Mouse (Mus musculus): ENCODE data around the gene Sec24b.

The Sec24b gene

GRCm38 (mm10) chr3:130061281-130061680, at the start of gene Sec24b:
TSS of gene Sec24b (minus strand) at chr3:130061553.
- DNase-seq (ENCODE audit: low spot score in 2 of 2): no peak

DNA sequence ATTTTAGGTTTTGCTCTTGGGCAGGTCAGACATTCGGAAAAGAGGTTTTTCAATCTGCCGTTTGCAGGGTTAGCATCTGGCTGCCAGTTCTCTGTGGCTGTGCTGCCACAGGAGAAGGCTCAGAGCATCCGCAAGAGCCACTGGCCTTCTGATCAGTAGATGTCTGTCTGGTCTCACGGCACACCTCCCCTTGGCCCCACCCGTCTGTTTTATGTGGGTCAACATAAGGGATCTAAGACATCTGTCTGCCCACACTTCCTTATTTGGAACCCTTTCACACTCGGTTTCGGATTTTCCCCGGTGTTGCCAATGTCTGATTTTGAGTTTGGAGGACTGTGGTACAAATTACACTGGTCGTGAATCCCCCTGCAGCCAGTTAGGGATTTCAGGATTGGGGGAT, 43.1 kb upstream of the Sec24b start:
- no peak for DNase-seq (ENCODE audit: low spot score in 2 of 2)

GRCm38 (mm10) chr3:130103486-130103885, 42.1 kb upstream of the Sec24b start:
- peak in 1 of 2 experiments; percentile 15 for DNase-seq (ENCODE audit: low spot score in 2 of 2)

DNA sequence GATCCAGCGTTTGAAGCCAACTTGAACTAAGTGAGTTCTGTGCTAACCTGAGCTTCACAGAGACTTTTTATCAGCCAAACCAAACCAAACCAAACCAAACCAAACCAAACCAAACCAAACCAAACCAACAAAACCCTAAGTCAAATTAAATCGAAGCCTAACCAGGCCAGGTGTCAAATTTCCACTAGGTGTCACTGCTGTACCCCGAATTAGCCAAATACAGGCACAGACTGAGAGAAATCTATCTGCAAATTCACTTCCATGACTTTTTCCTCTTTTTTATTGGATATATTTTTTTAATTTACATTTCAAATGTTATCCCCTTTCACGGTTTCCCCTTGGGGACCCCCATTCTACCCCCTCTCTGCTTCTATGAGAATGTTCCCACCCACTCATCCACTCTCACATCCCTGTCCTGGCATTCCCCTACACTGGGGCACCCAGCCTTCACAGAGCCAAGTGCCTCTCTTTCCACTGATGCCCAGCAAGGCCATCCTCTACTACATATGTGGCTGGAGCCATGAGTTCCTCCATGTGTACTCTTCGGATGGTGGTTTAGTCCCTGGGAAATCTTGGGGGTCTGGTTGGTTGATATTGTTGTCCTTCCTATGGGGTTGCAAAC, 33.9 kb upstream of the Sec24b start:
- no peak for DNase-seq (ENCODE audit: low spot score in 2 of 2)

GRCm38 (mm10) chr3:130094125-130094704, 32.9 kb upstream of the Sec24b start:
- no peak for DNase-seq (ENCODE audit: low spot score in 2 of 2)

- DNase-seq (ENCODE audit: low spot score in 2 of 2): no peak
These were observed 29.1 kb upstream of the Sec24b start for GRCm38 (mm10) chr3:130090460-130090859.

DNA sequence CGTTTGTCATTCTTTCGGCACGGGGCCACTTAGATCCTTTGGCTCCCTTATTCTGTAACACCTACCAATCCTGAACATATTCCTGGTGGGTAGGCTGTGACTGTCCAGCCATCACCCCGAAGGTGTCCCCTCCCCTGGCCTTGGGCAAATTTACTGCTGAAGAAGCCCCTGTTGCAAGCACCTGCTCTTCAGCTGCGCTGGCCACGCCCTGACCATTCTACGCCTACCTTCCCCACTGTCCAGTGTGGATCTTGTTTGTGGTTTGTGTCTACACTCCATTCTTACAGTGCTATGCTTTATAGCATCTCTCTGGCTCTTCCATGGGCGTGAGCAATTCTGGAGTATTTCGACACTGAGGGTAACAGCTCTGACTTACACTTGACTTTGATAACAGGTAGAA, 27.3 kb upstream of the Sec24b start:
- no peak for DNase-seq (ENCODE audit: low spot score in 2 of 2)

- no peak for DNase-seq (ENCODE audit: low spot score in 2 of 2)
These were observed 26.1 kb upstream of the Sec24b start for GRCm38 (mm10) chr3:130087466-130087865.

- DNase-seq (ENCODE audit: low spot score in 2 of 2): no peak
These were observed 25.2 kb upstream of the Sec24b start for GRCm38 (mm10) chr3:130086372-130087080.

DNA sequence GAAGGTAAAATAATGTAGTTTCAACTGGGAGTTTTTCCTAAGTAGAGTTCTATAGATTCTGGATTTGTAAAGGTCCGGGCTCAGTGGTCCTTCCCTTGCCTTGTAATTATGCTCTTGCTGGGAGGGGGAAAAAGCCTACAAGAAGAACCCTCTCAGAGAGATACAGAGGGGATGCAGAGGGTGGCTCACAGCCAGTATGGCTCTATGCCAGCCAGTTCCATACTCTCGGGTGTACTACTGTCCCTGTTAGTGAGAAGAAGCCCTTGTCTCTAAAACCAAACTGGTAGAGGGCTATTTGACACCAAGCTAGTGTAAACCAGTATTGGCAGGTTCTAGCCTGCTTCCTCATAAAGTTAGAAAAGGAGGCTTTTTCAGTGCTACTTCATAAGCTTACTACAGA, 22.0 kb upstream of the Sec24b start:
- no peak for DNase-seq (ENCODE audit: low spot score in 2 of 2)

DNA sequence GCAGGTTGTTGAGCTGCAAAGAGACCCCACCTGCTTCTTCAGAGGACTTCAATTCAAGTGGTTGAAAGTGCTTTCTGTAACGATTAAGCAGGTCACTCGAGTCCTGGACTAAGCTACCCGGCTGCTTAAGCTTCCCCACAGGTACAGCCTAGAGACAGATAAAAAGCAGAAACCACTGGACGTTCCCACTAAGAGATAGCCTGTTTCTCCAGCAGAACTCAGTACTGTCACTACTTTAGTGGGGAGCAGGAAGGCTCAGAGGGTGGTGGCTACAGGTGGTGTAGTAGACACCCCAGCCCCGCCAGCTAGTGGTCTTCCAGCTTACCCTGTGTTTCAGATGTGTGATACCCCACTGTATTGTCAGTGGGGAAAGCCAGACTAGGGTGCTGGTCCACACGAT, 19.3 kb upstream of the Sec24b start:
- no peak for DNase-seq (ENCODE audit: low spot score in 2 of 2)

- DNase-seq (ENCODE audit: low spot score in 2 of 2): peak; percentile 44 to 51
These were observed 18.4 kb upstream of the Sec24b start for GRCm38 (mm10) chr3:130079794-130080193.

- DNase-seq (ENCODE audit: low spot score in 2 of 2): no peak
These were observed 15.9 kb upstream of the Sec24b start for GRCm38 (mm10) chr3:130077291-130077690.

- DNase-seq (ENCODE audit: low spot score in 2 of 2): no peak
These were observed 14.4 kb upstream of the Sec24b start for GRCm38 (mm10) chr3:130075746-130076145.

DNA sequence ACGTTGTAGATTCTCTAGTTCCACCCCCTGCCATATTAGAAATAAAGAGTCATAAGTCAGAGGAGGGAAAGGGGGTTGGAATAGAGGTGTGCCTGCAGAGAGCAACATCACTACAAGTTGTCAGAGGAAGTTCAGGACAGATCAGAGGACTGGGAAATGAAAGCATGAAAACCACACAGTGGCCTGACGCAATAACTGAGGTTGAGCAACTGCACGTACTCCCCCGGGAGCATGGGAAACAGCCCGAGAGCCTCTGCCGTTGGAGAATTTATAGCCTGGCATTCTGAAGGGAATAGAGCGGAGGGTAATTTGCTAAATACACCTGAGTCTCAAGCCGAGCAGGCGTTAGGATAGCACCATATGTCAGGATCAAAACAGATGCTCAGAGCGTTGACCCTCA, 11.7 kb upstream of the Sec24b start:
- no peak for DNase-seq (ENCODE audit: low spot score in 2 of 2)

GRCm38 (mm10) chr3:130071918-130072317, 10.6 kb upstream of the Sec24b start:
- no peak for DNase-seq (ENCODE audit: low spot score in 2 of 2)

- peak; percentile 78 to 83 for DNase-seq (ENCODE audit: low spot score in 2 of 2)
These were observed 840 bp downstream of the Sec24b start for GRCm38 (mm10) chr3:130060396-130061029.

DNA sequence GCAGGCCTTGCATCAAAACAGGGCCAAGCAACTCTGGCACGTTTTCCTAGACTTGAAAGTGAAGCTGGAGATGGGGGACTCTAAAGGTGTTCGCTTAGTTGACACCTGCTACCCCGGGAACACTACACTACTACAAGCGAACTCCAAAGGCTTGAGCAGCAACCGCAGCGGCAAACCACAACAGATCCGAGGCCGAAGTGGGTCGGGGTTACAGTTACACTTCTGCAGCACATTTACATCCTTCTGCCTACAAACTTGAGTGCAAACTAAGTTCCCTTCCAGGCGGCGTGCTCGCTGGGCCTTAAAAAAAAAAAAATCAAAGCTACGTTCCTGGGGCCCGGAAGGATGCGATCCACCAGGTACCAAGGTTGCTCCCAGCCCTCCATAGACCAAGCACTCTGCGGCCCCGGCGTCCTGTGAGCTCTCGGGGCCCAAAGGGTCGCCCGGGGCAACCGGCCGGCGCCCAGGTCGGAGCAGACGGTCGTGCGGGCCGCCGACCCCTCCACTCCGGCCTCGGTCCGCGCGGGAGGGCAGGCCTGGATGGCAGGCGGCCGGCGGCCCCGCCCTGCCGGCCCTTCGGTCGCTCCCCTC, 1.5 kb downstream of the Sec24b start:
- DNase-seq (ENCODE audit: low spot score in 2 of 2): no peak

GRCm38 (mm10) chr3:130058488-130058887, 2.9 kb downstream of the Sec24b start:
- no peak for DNase-seq (ENCODE audit: low spot score in 2 of 2)

- no peak for DNase-seq (ENCODE audit: low spot score in 2 of 2)
These were observed 3.6 kb downstream of the Sec24b start for GRCm38 (mm10) chr3:130057569-130058345.
